Mouse (Mus musculus) midbrain, embryonic 14.5 days (tissue): ENCODE data around the gene Ddost. TPM values are rescaled to one million over a fixed set of nuclear protein-coding genes. Genes with fewer than 3 reads are reported as not detected.

Source experiments
- ATAC-seq: fragments of 200-750 bp; cut with Nextera tagmentation; 2 replicates; pipeline ENCODE4 v1.8.0; 2017; ENCODE audit warnings: moderate number of reproducible peaks, moderate library complexity; ENCODE audit not compliant: low FRiP score, low TSS enrichment
- DNase-seq: peaks from one replicate; pipeline ENCODE4 v3.0.0-alpha.2; 2015
- H3K27ac ChIP-seq: fragments of 300-500 bp; sonication (generic); replicated peaks from 2 replicates; pipeline ENCODE4 v1.5.1; 2014; ENCODE audit warnings: mild to moderate bottlenecking, low read depth, low read length, moderate library complexity
- H3K27me3 ChIP-seq: fragments of 300-500 bp; sonication (generic); 2 replicates; pipeline ENCODE4 v1.6.1; 2014; ENCODE audit warnings: low read length, control low read depth, mixed read lengths; ENCODE audit not compliant: control insufficient read depth, insufficient read depth
- H3K36me3 ChIP-seq: fragments of 300-500 bp; sonication (generic); 2 replicates; pipeline ENCODE4 v1.6.1; 2014; ENCODE audit warnings: low read length, control low read depth; ENCODE audit not compliant: control insufficient read depth, insufficient read depth
- H3K4me1 ChIP-seq: fragments of 300-500 bp; sonication (generic); 2 replicates; pipeline ENCODE4 v1.6.1; 2014; ENCODE audit warnings: mild to moderate bottlenecking, antibody characterized with exemption, low read length, control low read depth; ENCODE audit not compliant: control insufficient read depth, insufficient read depth
- H3K4me2 ChIP-seq: fragments of 300-500 bp; sonication (generic); 2 replicates; pipeline ENCODE4 v1.6.1; 2014; ENCODE audit warnings: mild to moderate bottlenecking, low read length, moderate library complexity
- H3K4me3 ChIP-seq: fragments of 300-500 bp; sonication (generic); replicated peaks from 2 replicates; pipeline ENCODE4 v1.5.1; 2014; ENCODE audit warnings: low read depth, low read length
- H3K9ac ChIP-seq: fragments of 300-500 bp; sonication (generic); replicated peaks from 2 replicates; pipeline ENCODE4 v1.6.1; 2014; ENCODE audit warnings: mild to moderate bottlenecking, low read length, moderate library complexity
- H3K9me3 ChIP-seq: fragments of 300-500 bp; sonication (generic); 2 replicates; pipeline ENCODE4 v1.6.1; 2016; ENCODE audit warnings: low read length, control low read depth, mixed read lengths; ENCODE audit not compliant: control insufficient read depth
- WGBS: fragments of 180-500 bp; shearing (Covaris S2); extraction: QIAGEN DNeasy Blood & Tissue Kit; methylation state at CpG from one replicate; pipeline ENCODE4 v1.1.7; 2014; 5-methylcytosine and 5-hydroxymethylcytosine counted together
- polyA plus RNA-seq: library from polyadenylated mRNA; unstranded; fragments of >200 nt; fragmentation: Nextera tagmentation; extraction: Ambion mirVana; gene quantifications from 2 replicates; pipeline ENCODE4 v1.2.1, GENCODE M21; 2014

The Ddost gene
- polyA plus RNA-seq, result 177 and 184 TPM in 2 replicates

GRCm38 (mm10) chr4:138304340-138305104 is at the start of gene Ddost:
Ddost (plus strand) TSS chr4:138304730.
- H3K4me1 ChIP-seq, result peaks cover 14% of the 10 kb centered on the region
- DNase-seq (peak; percentile 99), ATAC-seq (peak; percentile 97)
- peaks cover 19% of the 10 kb centered on the region for H3K36me3 ChIP-seq
- H3K27ac ChIP-seq, result peak within 1 kb of the TSS; percentile 82
- H3K27me3 ChIP-seq, result no peaks in the 10 kb centered on the region
- peak within 1 kb of the TSS; percentile 80 for H3K4me2 ChIP-seq
- peak within 1 kb of the TSS; percentile 90 for H3K4me3 ChIP-seq
- H3K9ac ChIP-seq, result peak within 1 kb of the TSS; percentile 88
- no peaks in the 10 kb centered on the region for H3K9me3 ChIP-seq
- under 1% methylated on average over 64 of the region's 64 CpGs for WGBS

- Histone ChIP-seq H3K4me3 (no peak overlapping the region), H3K4me2 (no peak overlapping the region), H3K9ac (no peak overlapping the region), H3K4me1 (peaks cover 7% of the 10 kb centered on the region), H3K27me3 (peaks cover 3% of the 10 kb centered on the region; the same call in 1 of the 2 replicates), H3K36me3 (no peaks in the 10 kb centered on the region; the same call in 1 of the 2 replicates), H3K27ac (no peak overlapping the region), H3K9me3 (no peaks in the 10 kb centered on the region)
- no peak for DNase-seq
- 83% methylated on average over 22 of the region's 22 CpGs for WGBS
- no peak for ATAC-seq
Measured at GRCm38 (mm10) chr4:138257116-138257687, 47.3 kb upstream of the Ddost start.

- 80% methylated on average over 7 of the region's 7 CpGs for WGBS
- ATAC-seq, result no peak
- H3K27me3 ChIP-seq, result no peaks in the 10 kb centered on the region
- no peak overlapping the region for H3K4me3 ChIP-seq
- H3K9me3 ChIP-seq, result no peaks in the 10 kb centered on the region
- H3K9ac ChIP-seq, result no peak overlapping the region
- no peaks in the 10 kb centered on the region; the same call in 1 of the 2 replicates for H3K36me3 ChIP-seq
- H3K4me2 ChIP-seq, result no peak overlapping the region
- H3K27ac ChIP-seq, result no peak overlapping the region
- peaks cover 4% of the 10 kb centered on the region for H3K4me1 ChIP-seq
- DNase-seq, result no peak
Measured at GRCm38 (mm10) chr4:138258663-138259062, 45.9 kb upstream of the Ddost start.

- DNase-seq, result no peak
- WGBS, result 87% methylated on average over 5 of the region's 5 CpGs
Measured at GRCm38 (mm10) chr4:138259482-138259881, 45.0 kb upstream of the Ddost start.

GRCm38 (mm10) chr4:138261843-138262681 is 42.5 kb upstream of the Ddost start:
- DNase-seq, result peak; percentile 92
- peak overlapping the region; percentile 79 for H3K4me2 ChIP-seq
- no peaks in the 10 kb centered on the region for H3K27me3 ChIP-seq
- H3K4me3 ChIP-seq, result peak overlapping the region; percentile 65
- H3K9me3 ChIP-seq, result no peaks in the 10 kb centered on the region
- H3K4me1 ChIP-seq, result peaks cover 4% of the 10 kb centered on the region
- H3K36me3 ChIP-seq, result no peaks in the 10 kb centered on the region
- under 1% methylated on average over 75 of the region's 78 CpGs for WGBS
- H3K27ac ChIP-seq, result peak overlapping the region; percentile 68
- H3K9ac ChIP-seq, result peak overlapping the region; percentile 46
- peak; percentile 90 for ATAC-seq

More at GRCm38 (mm10) chr4:138259482-138259881, 45.0 kb upstream of the Ddost start:
- no peak overlapping the region for H3K4me2 ChIP-seq
- no peak overlapping the region for H3K9ac ChIP-seq
- no peak overlapping the region for H3K27ac ChIP-seq
- H3K36me3 ChIP-seq, result no peaks in the 10 kb centered on the region; the same call in 1 of the 2 replicates
- H3K4me3 ChIP-seq, result no peak overlapping the region
- H3K9me3 ChIP-seq, result no peaks in the 10 kb centered on the region
- no peak for ATAC-seq
- peaks cover 4% of the 10 kb centered on the region for H3K4me1 ChIP-seq
- no peaks in the 10 kb centered on the region for H3K27me3 ChIP-seq

- Histone ChIP-seq H3K4me2 (no peak overlapping the region), H3K4me3 (no peak overlapping the region), H3K36me3 (no peaks in the 10 kb centered on the region), H3K27ac (no peak overlapping the region), H3K9ac (no peak overlapping the region), H3K4me1 (peaks cover under 1% of the 10 kb centered on the region), H3K27me3 (no peaks in the 10 kb centered on the region), H3K9me3 (no peaks in the 10 kb centered on the region)
- 94% methylated on average over 10 of the region's 10 CpGs for WGBS
- DNase-seq (no peak), ATAC-seq (no peak)
Measured at GRCm38 (mm10) chr4:138267869-138268268, 36.7 kb upstream of the Ddost start.

GRCm38 (mm10) chr4:138272011-138272997 is 32.2 kb upstream of the Ddost start:
- Histone ChIP-seq H3K27ac (no peak overlapping the region), H3K4me3 (no peak overlapping the region), H3K36me3 (no peaks in the 10 kb centered on the region), H3K4me1 (no peaks in the 10 kb centered on the region), H3K9me3 (no peaks in the 10 kb centered on the region), H3K9ac (no peak overlapping the region; the same call in 1 of the 2 replicates), H3K4me2 (no peak overlapping the region), H3K27me3 (no peaks in the 10 kb centered on the region)
- ATAC-seq (no peak), DNase-seq (peak; percentile 62)
- WGBS, result 63% methylated on average over 14 of the region's 14 CpGs
